Mouse (Mus musculus) gastrocnemius, adult 2 months (tissue): ENCODE measurements at regions not wholly inside any gene's neighbourhood (a gene's known extent, or its start where the extent isn't known, plus 50 kb on each side); places are given as distances from the start of the nearest gene placed in this dataset.

ENCODE experiments used
- DNase-seq: peaks from one replicate; pipeline ENCODE4 v3.0.0; 2022
- H3K27ac ChIP-seq: fragments of 200-600 bp; 2 replicates; pipeline ENCODE4 v1.8.1; 2022; ENCODE audit warnings: mild to moderate bottlenecking
- H3K4me3 ChIP-seq: fragments of 200-600 bp; 2 replicates; pipeline ENCODE4 v1.8.1; 2022; ENCODE audit warnings: mild to moderate bottlenecking, moderate library complexity
- CTCF ChIP-seq: fragments of 200-600 bp; IDR thresholded peaks from 2 replicates; pipeline ENCODE4 v1.8.1; 2022; ENCODE audit warnings: antibody characterized with exemption, mild to moderate bottlenecking, moderate library complexity
- intact Hi-C: fragments of 180-260 bp; cut with DNase I; formaldehyde crosslinking; loops from one replicate; pipeline ENCODE4 v1.15.1; 2025

- no peak for TF ChIP-seq CTCF
- intact Hi-C loops: no loop called here
- no peak overlapping the region for H3K27ac ChIP-seq
- no peak overlapping the region for H3K4me3 ChIP-seq
- DNase-seq: no peak
Measured at GRCm38 (mm10) chr15:10864004-10864775, 87.9 kb upstream of the C1qtnf3 start.

DNA sequence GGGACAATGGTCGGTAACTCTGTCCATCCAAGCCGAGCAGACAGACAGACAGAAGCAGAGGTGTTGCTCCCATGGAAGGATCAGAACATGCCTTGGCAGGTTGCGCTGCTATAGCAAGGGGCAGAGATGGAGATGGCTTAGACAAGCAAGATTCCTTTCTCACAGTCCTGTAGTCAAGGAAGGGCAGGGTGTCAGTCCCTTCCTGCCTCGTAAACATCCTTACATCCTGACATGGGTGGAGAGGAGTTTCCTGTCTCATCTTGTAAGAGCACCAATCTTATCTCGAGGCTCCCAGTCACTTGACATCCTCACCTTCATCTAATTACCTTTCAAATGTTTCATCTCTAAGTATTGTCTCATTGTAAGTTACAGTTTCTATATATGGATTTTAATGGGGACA is 87.0 kb upstream of the C1qtnf3 start:
- DNase-seq: no peak
- TF ChIP-seq CTCF: no peak
- intact Hi-C loops: no loop called here

DNA sequence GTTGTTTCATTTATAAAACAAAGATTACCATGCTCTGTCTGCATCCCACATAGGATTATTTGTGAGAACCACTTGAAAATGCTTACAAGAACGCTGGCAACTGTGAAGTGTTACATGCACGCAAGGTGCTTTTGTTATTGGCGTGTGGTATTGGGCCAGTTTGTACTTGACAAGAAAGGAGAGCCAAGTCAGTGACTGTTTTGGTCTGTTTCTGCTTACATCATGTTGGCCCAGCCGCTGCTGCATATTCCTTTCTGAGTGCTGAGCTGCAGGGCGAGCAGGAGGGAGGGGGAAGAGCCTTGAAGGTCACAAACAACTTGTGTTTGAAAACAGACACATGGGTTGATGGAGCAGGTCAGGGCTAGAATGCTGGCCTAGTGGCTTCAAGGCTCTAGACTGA is 85.3 kb upstream of the C1qtnf3 start:
- H3K4me3 ChIP-seq: no peak overlapping the region; the same call in 1 of the 2 replicates
- peak; percentile 70 for DNase-seq
- peak overlapping the region; percentile 58 for H3K27ac ChIP-seq
- no peak for TF ChIP-seq CTCF
- intact Hi-C loops: no loop called here

More for the DNA sequence above, 87.0 kb upstream of the C1qtnf3 start:
- Histone ChIP-seq H3K4me3 (no peak overlapping the region), H3K27ac (no peak overlapping the region)

GRCm38 (mm10) chr15:10868115-10868514 is 84.0 kb upstream of the C1qtnf3 start:
- Histone ChIP-seq H3K4me3 (no peak overlapping the region), H3K27ac (no peak overlapping the region)
- intact Hi-C loops: no loop called here
- no peak for DNase-seq
- TF ChIP-seq CTCF: no peak

DNA sequence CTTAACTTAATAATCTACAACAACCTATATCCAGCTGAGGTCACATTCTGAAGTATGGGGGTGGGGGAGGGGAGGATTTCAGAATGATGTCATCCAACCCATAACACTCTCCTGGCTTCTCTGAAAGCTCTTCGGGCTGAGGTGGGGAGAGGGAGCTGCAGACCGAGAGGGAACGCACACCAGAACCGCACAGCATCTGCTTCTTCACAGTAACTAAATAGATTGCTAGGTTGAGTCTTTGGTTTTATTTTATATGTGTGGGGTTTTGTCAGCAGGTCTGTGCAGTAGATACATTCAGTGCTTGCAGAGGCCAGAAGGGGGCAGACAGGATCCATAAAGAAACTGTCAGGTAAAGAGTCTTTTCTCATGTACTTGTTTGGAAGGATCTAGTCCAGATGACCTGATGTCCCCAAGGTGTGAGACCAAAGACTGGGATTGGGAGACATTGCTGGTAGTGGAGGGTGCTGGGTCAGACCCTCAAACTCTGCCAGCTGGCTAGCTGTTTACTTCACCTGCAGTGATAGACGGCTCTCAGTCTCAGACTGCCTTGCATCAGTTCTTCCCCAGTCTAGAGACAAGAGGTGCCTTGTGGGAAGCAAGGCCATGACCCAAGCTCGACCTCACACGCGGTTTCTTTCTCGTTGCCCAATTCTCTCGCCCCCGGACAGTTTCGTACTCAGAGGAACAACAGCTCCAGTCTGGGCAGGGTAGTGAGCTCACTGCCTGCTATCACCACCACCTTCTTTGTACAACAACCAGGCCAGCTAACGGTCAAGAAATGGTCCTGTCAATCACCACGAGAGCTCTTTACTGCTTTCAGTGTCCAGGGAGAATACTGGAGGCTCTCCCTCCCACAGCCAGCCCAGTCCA is 83.2 kb upstream of the C1qtnf3 start:
- DNase-seq: no peak
- intact Hi-C loops: no loop called here
- peak overlapping the region; percentile 8; the same call in 1 of the 2 replicates for H3K27ac ChIP-seq
- no peak overlapping the region for H3K4me3 ChIP-seq
- TF ChIP-seq CTCF: peak; percentile 38

- Histone ChIP-seq H3K4me3 (no peak overlapping the region), H3K27ac (no peak overlapping the region)
- TF ChIP-seq CTCF: no peak
- no peak for DNase-seq
- intact Hi-C loops: loop anchor here (5.0 kb wide), 2 partner anchors 288 to 383 kb away; partner anchors contain the start of genes Brix1 and Rad1
Measured at GRCm38 (mm10) chr15:10869879-10870278, 82.3 kb upstream of the C1qtnf3 start.

DNA sequence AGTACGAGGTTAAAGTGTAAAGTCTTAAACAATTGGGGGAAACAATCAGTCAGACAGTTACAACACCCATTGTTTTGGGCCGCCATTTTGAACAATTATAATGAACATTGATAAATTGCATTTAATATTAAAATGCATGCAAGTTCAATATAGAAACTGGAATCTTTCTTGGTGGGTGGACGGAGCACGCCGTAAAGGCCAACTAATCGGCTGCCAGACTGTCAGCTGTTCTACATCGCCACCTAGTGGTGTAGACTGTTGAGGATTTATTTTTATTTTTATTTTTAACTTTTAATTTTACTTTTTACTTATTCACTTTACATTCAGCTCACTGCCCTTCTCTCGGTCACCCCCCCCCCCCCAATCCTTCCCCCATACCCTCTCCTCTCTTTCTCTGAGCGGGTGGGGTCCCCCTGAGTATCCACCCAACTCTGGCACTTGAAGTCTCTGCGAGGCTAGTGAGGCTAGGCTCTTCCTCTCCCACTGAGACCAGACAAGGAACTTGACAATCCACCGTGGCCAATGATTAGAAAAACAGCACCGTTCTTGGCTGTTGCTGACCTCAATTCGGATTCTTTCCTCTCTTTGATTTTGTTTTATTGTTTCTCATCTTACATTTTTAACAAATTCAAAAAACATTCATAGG is 79.7 kb upstream of the C1qtnf3 start:
- no peak for DNase-seq
- intact Hi-C loops: loop anchor here (2.0 to 5.0 kb wide), 4 partner anchors 158 to 385 kb away; partner anchors contain the start of genes Brix1, Rad1 and Rai14
- Histone ChIP-seq H3K4me3 (peak overlapping the region; percentile 53), H3K27ac (peak overlapping the region; percentile 48)
- peak; percentile 78 for TF ChIP-seq CTCF

DNA sequence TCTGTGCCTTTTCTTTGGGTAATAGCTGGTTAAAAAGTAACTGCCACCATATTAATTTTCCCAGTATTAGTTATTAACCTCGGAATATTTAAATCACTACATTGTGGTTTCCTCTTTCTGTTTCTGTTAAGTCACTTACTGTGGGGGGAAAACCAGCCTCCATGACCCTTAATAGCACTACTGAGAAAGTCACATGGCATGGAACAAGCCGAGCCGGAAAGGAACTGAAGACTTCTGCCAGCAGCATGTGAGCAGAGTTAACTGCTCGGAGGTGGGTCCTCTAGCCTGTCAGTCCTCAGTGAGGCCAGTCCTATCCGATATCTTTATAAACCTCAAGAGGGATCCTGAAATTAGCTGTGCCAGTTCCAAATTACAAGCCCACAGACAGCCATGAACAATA is 75.8 kb upstream of the C1qtnf3 start:
- DNase-seq: no peak
- no peak overlapping the region for H3K4me3 ChIP-seq
- TF ChIP-seq CTCF: no peak
- no peak overlapping the region for H3K27ac ChIP-seq
- intact Hi-C loops: no loop called here

GRCm38 (mm10) chr15:10881726-10882125 is 70.4 kb upstream of the C1qtnf3 start:
- DNase-seq: no peak
- Histone ChIP-seq H3K27ac (no peak overlapping the region), H3K4me3 (no peak overlapping the region)
- intact Hi-C loops: no loop called here
- TF ChIP-seq CTCF: no peak

DNA sequence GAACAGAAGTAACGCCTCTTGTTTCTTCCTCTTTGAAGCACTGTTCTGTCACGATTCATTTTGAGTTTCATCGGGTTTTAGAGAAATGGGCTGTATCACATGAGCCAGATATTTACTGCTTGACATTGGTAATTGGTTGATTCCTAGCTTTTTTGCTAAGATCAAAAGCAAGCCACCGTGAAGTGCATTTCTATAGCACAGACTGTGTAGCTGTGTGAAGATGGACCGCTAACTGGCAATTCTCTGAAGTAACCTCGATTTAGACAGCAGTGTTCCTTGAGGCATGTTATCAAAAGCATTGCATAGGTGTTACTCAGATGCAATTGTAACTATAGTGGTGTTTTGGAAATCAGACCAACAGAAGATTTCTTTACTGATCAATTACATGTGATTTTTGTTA is 64.1 kb upstream of the C1qtnf3 start:
- no peak for TF ChIP-seq CTCF
- no peak for DNase-seq
- Histone ChIP-seq H3K27ac (no peak overlapping the region), H3K4me3 (no peak overlapping the region)
- intact Hi-C loops: no loop called here

GRCm38 (mm10) chr15:10890220-10890921 is 61.8 kb upstream of the C1qtnf3 start:
- no peak overlapping the region for H3K4me3 ChIP-seq
- TF ChIP-seq CTCF: no peak
- H3K27ac ChIP-seq: peak overlapping the region; percentile 31; the same call in 1 of the 2 replicates
- intact Hi-C loops: no loop called here
- peak; percentile 89 for DNase-seq

DNA sequence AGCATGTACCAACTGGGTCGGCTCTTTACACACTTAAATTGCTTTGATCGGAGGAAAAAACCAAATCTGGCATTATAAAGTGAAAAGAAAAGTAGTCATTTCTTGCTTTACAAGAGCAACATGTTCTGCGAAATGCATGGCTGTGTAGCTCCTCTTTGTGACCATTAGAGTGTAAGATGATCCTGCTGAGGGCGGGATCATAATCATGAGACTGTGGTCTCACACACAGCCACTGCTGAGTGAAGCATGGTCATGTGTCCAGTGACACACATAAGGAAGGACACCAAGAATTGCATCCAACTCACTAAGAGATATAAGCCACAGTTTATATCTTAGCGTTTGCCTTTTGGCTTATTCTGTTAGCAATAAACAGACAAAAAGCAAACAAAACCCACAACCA is 53.8 kb upstream of the C1qtnf3 start:
- Histone ChIP-seq H3K4me3 (no peak overlapping the region), H3K27ac (no peak overlapping the region)
- intact Hi-C loops: no loop called here
- no peak for TF ChIP-seq CTCF
- no peak for DNase-seq
